Mouse (Mus musculus) lung, adult 2 months (tissue): Measurements from ENCODE around the gene Ppm1h. TPM values are rescaled to one million over a fixed set of nuclear protein-coding genes. Genes with fewer than 3 reads are reported as not detected.

Experiments
- DNase-seq: peaks from one replicate; pipeline ENCODE4 v3.0.0; 2022
- H3K4me1 ChIP-seq: fragments of 200-500 bp; 2 replicates; pipeline ENCODE4 v1.6.1; 2011; ENCODE audit warnings: low read length; ENCODE audit not compliant: control insufficient read depth, insufficient read depth
- H3K4me3 ChIP-seq: fragments of 200-500 bp; replicated peaks from 2 replicates; pipeline ENCODE3; 2011; ENCODE audit warnings: low read depth, mild to moderate bottlenecking, control low read depth, low read length; ENCODE audit errors: extremely low read depth
- CTCF ChIP-seq: fragments of 200-500 bp; IDR thresholded peaks from 2 replicates; pipeline ENCODE4 v1.5.1; 2011; ENCODE audit warnings: mild to moderate bottlenecking, low read length, control low read depth; ENCODE audit not compliant: insufficient read depth
- POLR2A ChIP-seq: fragments of 200-500 bp; IDR thresholded peaks from 2 replicates; pipeline ENCODE4 v1.6.1; 2011; ENCODE audit warnings: low read depth, mild to moderate bottlenecking, control low read depth, low read length, borderline replicate concordance; ENCODE audit errors: extremely low read depth
- WGBS: fragments of 180-500 bp; shearing (Covaris S2); methylation state at CpG from one replicate; pipeline ENCODE4 v1.1.7; 2018; 5-methylcytosine and 5-hydroxymethylcytosine counted together
- polyA plus RNA-seq: library from polyadenylated mRNA; depleted of rRNA; stranded (reverse); fragments of >200 nt; gene quantifications from 2 replicates; pipeline ENCODE4 v1.2.3, GENCODE M21; 2012

Ppm1h gene
- polyA plus RNA-seq, 1 experiment = 9.2 TPM

GRCm38 (mm10) chr10:122740117-122740516 is 61.6 kb downstream of the Ppm1h start:
- Histone ChIP-seq H3K4me1 (peaks cover 3% of the 10 kb centered on the region), H3K4me3 (no peak overlapping the region)
- DNase-seq = no peak
- TF ChIP-seq POLR2A (no peak), CTCF (no peak)
- WGBS = 80% methylated on average over 4 of the region's 4 CpGs

DNA sequence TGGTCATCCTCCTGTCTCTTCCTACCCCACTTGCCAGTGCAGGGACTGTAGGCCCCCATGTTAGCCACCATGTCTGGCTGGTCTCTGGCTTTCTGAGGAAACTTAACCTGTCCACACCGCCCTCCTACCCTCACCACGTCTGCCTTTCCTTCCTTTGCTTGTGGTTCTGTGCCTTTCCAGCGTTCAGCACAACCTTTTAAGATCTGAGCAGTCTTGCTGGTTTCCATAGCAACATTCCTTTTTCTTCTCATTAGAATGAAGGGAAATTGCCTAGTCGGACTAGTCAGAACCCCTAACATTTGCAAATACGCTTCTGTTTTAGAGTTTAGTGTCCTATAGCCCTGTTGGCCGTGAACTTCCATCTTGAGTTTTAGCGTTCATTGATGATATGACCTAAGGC is 62.6 kb downstream of the Ppm1h start:
- H3K4me3 ChIP-seq = no peak overlapping the region
- 82% methylated on average over 7 of the region's 7 CpGs for WGBS
- peaks cover 3% of the 10 kb centered on the region for H3K4me1 ChIP-seq
- TF ChIP-seq CTCF = no peak
- TF ChIP-seq POLR2A = no peak
- no peak for DNase-seq

DNA sequence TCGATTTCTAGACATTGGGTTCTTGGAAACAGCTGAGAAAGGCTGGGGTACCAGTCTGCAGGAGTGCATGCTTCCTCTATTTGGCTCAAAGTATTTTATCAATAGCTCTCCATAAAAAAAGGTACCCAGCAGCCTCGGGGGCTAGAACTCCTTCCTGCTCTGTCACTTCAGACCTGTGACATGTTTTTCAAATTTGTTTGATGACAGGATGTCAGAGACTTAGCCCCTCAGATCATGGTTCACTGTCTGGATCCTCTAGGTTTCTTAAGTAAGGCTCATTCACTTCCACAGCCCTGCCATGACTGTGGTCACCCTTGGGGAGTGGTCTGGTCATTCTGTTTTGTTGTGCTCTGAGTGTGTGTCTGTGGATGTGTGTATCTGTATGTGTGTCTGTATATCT is 63.6 kb downstream of the Ppm1h start:
- 50% methylated on average over 2 of the region's 2 CpGs for WGBS
- H3K4me1 ChIP-seq = peaks cover 3% of the 10 kb centered on the region; the same call in 1 of the 2 replicates
- DNase-seq = no peak
- no peak for TF ChIP-seq POLR2A
- H3K4me3 ChIP-seq = no peak overlapping the region

DNA sequence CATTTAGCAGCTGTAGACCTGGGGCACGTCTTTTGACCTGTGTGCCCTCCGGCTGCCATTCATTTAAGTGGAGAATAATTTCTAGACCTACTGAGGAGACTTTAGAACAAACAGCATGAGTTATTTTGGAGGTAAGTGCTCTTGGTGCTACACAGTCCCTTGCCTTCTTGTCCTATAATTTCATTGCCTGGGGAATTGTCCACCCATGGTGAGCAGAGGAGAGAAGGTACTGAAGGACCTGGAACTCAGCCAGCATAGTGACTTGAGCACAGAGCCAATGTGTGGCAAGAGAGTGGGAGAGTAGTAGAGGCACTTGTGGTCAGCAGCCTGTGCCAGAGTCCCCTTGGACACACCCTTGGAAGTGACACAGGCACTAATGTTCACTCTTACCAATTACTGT is 64.8 kb downstream of the Ppm1h start:
- TF ChIP-seq CTCF = no peak
- no peak for TF ChIP-seq POLR2A
- no peak for DNase-seq
- no peak overlapping the region for H3K4me3 ChIP-seq
- WGBS = 94% methylated on average over 2 of the region's 2 CpGs
- H3K4me1 ChIP-seq = peaks cover 3% of the 10 kb centered on the region; the same call in 1 of the 2 replicates

GRCm38 (mm10) chr10:122744970-122745369 is 66.4 kb downstream of the Ppm1h start:
- no peak for DNase-seq
- Histone ChIP-seq H3K4me3 (no peak overlapping the region), H3K4me1 (peaks cover 3% of the 10 kb centered on the region; the same call in 1 of the 2 replicates)
- no peak for TF ChIP-seq POLR2A
- TF ChIP-seq CTCF = no peak
- 92% methylated on average over 2 of the region's 2 CpGs for WGBS

GRCm38 (mm10) chr10:122746211-122746610 is 67.6 kb downstream of the Ppm1h start:
- 80% methylated on average over 7 of the region's 7 CpGs for WGBS
- TF ChIP-seq POLR2A (no peak), CTCF (no peak)
- Histone ChIP-seq H3K4me1 (peaks cover 3% of the 10 kb centered on the region; the same call in 1 of the 2 replicates), H3K4me3 (no peak overlapping the region)
- DNase-seq = no peak

GRCm38 (mm10) chr10:122747151-122747925 is 68.8 kb downstream of the Ppm1h start:
- peaks cover 3% of the 10 kb centered on the region; the same call in 1 of the 2 replicates for H3K4me1 ChIP-seq
- DNase-seq = no peak
- WGBS = 88% methylated on average over 11 of the region's 11 CpGs
- H3K4me3 ChIP-seq = no peak overlapping the region
- TF ChIP-seq CTCF (no peak), POLR2A (no peak)

- TF ChIP-seq CTCF = no peak
- TF ChIP-seq POLR2A = no peak
- peaks cover 4% of the 10 kb centered on the region; the same call in 1 of the 2 replicates for H3K4me1 ChIP-seq
- 77% methylated on average over 4 of the region's 4 CpGs for WGBS
- no peak overlapping the region for H3K4me3 ChIP-seq
- DNase-seq = no peak
These were observed 69.9 kb downstream of the Ppm1h start for GRCm38 (mm10) chr10:122748361-122748951.

DNA sequence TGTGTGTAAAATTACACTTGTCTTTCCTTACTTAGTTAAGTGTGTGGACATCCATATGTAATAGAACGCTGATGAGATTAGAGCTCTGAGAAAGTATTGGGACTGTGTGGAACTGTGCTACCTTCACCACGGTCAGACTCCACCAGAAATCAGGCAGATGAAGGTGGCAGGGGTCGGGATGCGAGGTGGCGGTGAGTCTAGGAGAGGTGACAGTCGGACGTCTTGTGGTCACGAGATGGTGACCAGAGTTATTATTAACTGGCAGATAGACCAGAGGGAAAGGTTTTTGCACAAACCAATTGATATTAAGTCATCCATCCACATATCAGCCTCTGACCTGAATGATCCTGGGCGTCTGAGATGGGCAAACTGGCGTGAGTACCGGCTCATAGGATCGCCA is 70.5 kb downstream of the Ppm1h start:
- H3K4me1 ChIP-seq = peaks cover 6% of the 10 kb centered on the region
- no peak for DNase-seq
- H3K4me3 ChIP-seq = no peak overlapping the region
- 89% methylated on average over 12 of the region's 12 CpGs for WGBS
- no peak for TF ChIP-seq POLR2A
- no peak for TF ChIP-seq CTCF

GRCm38 (mm10) chr10:122749876-122750275 is 71.3 kb downstream of the Ppm1h start:
- WGBS = 79% methylated on average over 7 of the region's 7 CpGs
- TF ChIP-seq POLR2A (no peak), CTCF (no peak)

More at GRCm38 (mm10) chr10:122749876-122750275, 71.3 kb downstream of the Ppm1h start:
- Histone ChIP-seq H3K4me1 (peaks cover 6% of the 10 kb centered on the region), H3K4me3 (no peak overlapping the region)
- DNase-seq = no peak
